Mouse (Mus musculus) neural tube, embryonic 14.5 days (tissue): ENCODE measurements at regions not wholly inside any gene's neighbourhood (a gene's known extent, or its start where the extent isn't known, plus 50 kb on each side); places are given as distances from the start of the nearest gene placed in this dataset.

ENCODE experiments used
- ATAC-seq: fragments of 200-750 bp; cut with Nextera tagmentation; 2 replicates; pipeline ENCODE4 v1.8.0; 2017; ENCODE audit warnings: low read depth, mild to moderate bottlenecking, moderate TSS enrichment, moderate library complexity
- H3K27ac ChIP-seq: fragments of 300-500 bp; sonication (generic); 2 replicates; pipeline ENCODE4 v1.5.1; 2014; ENCODE audit warnings: low read depth, mild to moderate bottlenecking, control low read depth, low read length, moderate library complexity, mixed read lengths
- H3K27me3 ChIP-seq: fragments of 300-500 bp; sonication (generic); 2 replicates; pipeline ENCODE4 v1.6.1; 2014; ENCODE audit warnings: low read length; ENCODE audit not compliant: control insufficient read depth, insufficient read depth
- H3K36me3 ChIP-seq: fragments of 300-500 bp; sonication (generic); 2 replicates; pipeline ENCODE4 v1.6.1; 2014; ENCODE audit warnings: low read length, mixed read lengths; ENCODE audit not compliant: control insufficient read depth, insufficient read depth
- H3K4me1 ChIP-seq: fragments of 300-500 bp; sonication (generic); 2 replicates; pipeline ENCODE4 v1.6.1; 2014; ENCODE audit warnings: low read length; ENCODE audit not compliant: control insufficient read depth, insufficient read depth
- H3K4me2 ChIP-seq: fragments of 300-500 bp; sonication (generic); 2 replicates; pipeline ENCODE4 v1.6.1; 2014; ENCODE audit warnings: mild to moderate bottlenecking, low read depth, low read length, control low read depth
- H3K4me3 ChIP-seq: fragments of 300-500 bp; sonication (generic); 2 replicates; pipeline ENCODE4 v1.5.1; 2014; ENCODE audit warnings: low read depth, low read length, control low read depth, mixed read lengths
- H3K9ac ChIP-seq: fragments of 300-500 bp; sonication (generic); replicated peaks from 2 replicates; pipeline ENCODE4 v1.6.1; 2014; ENCODE audit warnings: low read depth, mild to moderate bottlenecking, control low read depth, low read length, mixed read lengths
- H3K9me3 ChIP-seq: fragments of 300-500 bp; sonication (generic); 2 replicates; pipeline ENCODE4 v1.6.1; 2016; ENCODE audit warnings: low read length; ENCODE audit not compliant: control insufficient read depth
- WGBS: fragments of 180-500 bp; shearing (Covaris S2); extraction: QIAGEN DNeasy Blood & Tissue Kit; methylation state at CpG from one replicate; pipeline ENCODE4 v1.1.7; 2014; 5-methylcytosine and 5-hydroxymethylcytosine counted together

- H3K27me3 ChIP-seq = no peaks in the 10 kb centered on the region
- no peaks in the 10 kb centered on the region for H3K4me1 ChIP-seq
- no peak overlapping the region for H3K4me3 ChIP-seq
- WGBS = 92% methylated on average over 3 of the region's 3 CpGs
- H3K9ac ChIP-seq = no peak overlapping the region
- H3K27ac ChIP-seq = no peak overlapping the region
- no peak for ATAC-seq
- no peaks in the 10 kb centered on the region for H3K9me3 ChIP-seq
- no peaks in the 10 kb centered on the region for H3K36me3 ChIP-seq
- no peak overlapping the region for H3K4me2 ChIP-seq
These were observed 119.8 kb downstream of the H2al2a start for GRCm38 (mm10) chr2:17876942-17877341.

- Histone ChIP-seq H3K27me3 (no peaks in the 10 kb centered on the region), H3K4me3 (no peak overlapping the region), H3K4me1 (no peaks in the 10 kb centered on the region), H3K9ac (no peak overlapping the region), H3K27ac (no peak overlapping the region), H3K9me3 (no peaks in the 10 kb centered on the region), H3K36me3 (no peaks in the 10 kb centered on the region), H3K4me2 (no peak overlapping the region)
- ATAC-seq = no peak
- 89% methylated on average over 9 of the region's 9 CpGs for WGBS
These were observed 120.6 kb downstream of the H2al2a start for GRCm38 (mm10) chr2:17876155-17876554.

GRCm38 (mm10) chr2:17870562-17870961 lies 126.2 kb downstream of the H2al2a start:
- Histone ChIP-seq H3K4me3 (no peak overlapping the region), H3K36me3 (no peaks in the 10 kb centered on the region), H3K9ac (no peak overlapping the region), H3K4me1 (0 out of 2 replicates have a peak, but pooled peaks cover 5% of the 10 kb centered on the region), H3K9me3 (no peaks in the 10 kb centered on the region), H3K27me3 (no peaks in the 10 kb centered on the region), H3K27ac (no peak overlapping the region), H3K4me2 (no peak overlapping the region)
- WGBS = 60% methylated on average over 2 of the region's 2 CpGs
- ATAC-seq = no peak

DNA sequence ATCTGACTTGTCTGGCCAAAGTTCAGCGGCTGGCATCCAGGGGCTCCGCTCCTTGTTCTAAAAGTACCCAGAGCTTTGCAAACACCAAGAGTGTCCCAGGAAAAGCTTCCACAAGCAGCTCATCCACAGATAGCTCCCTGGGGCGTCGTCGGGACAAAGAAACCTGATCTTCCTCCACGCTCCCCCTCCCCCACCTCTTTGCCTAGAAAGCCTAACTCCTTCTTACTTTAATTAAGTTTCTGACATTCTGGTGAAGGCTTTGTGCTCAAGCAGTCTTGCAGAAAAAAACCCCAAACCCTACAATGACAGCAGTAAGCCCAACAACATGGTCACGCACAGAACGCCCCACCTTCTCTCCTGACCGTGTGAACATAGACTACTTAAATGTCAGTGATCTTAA lies 128.6 kb downstream of the H2al2a start:
- H3K4me3 ChIP-seq = no peak overlapping the region
- no peak overlapping the region for H3K9ac ChIP-seq
- H3K4me1 ChIP-seq = 0 out of 2 replicates have a peak, but pooled peaks cover 5% of the 10 kb centered on the region
- no peak overlapping the region for H3K27ac ChIP-seq
- no peaks in the 10 kb centered on the region for H3K9me3 ChIP-seq
- no peak; the same call in 1 of the 2 replicates for ATAC-seq
- 23% methylated on average over 9 of the region's 9 CpGs for WGBS
- no peaks in the 10 kb centered on the region for H3K36me3 ChIP-seq
- H3K4me2 ChIP-seq = no peak overlapping the region
- H3K27me3 ChIP-seq = no peaks in the 10 kb centered on the region

GRCm38 (mm10) chr2:17867341-17867740 lies 129.4 kb downstream of the H2al2a start:
- H3K4me2 ChIP-seq = no peak overlapping the region
- WGBS = 70% methylated on average over 3 of the region's 3 CpGs

DNA sequence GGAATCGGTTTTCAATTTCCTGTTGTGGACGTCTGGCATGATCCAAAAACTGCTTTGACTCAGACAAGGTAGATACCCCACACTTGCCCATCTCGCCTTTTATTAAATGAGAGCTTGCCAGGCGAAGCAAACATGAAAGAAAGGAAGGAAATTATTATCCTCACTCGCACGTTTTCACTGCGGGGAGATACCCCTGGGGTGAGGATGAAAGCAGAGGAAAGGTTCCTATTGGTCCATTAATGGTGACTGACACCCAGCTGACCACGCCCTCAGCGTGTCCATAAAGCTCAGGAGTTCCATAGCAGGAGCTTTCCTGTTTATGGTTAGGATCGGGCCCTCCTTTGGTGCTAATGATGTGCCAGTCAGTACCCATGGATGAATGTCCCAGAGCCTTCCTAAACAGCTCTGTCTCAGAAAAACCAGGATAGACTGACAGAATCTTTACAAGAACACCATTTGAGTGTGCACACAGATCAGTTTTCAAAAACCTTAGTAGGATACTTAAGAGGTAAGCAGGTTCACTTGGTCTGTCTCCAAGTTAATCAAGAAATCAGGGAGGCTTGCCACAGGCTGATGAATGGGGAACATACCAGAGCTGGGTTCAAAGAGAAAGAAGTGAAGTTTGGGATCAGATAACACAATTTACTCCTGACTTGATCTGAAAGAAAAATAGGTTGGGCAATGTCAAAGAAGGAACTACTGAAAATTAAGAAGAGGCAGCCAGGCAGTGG lies 130.7 kb upstream of the Nebl start:
- H3K36me3 ChIP-seq = no peaks in the 10 kb centered on the region
- peak; percentile 74; the same call in 1 of the 2 replicates for ATAC-seq
- H3K4me1 ChIP-seq = no peaks in the 10 kb centered on the region
- H3K9ac ChIP-seq = no peak overlapping the region
- H3K9me3 ChIP-seq = no peaks in the 10 kb centered on the region
- peak overlapping the region; percentile 29; the same call in 1 of the 2 replicates for H3K4me2 ChIP-seq
- no peak overlapping the region for H3K27ac ChIP-seq
- H3K27me3 ChIP-seq = no peaks in the 10 kb centered on the region
- WGBS = 7% methylated on average over 10 of the region's 10 CpGs
- peak overlapping the region; percentile 4; the same call in 1 of the 2 replicates for H3K4me3 ChIP-seq

More at GRCm38 (mm10) chr2:17867341-17867740, 129.4 kb downstream of the H2al2a start:
- Histone ChIP-seq H3K27me3 (no peaks in the 10 kb centered on the region), H3K4me3 (no peak overlapping the region), H3K4me1 (0 out of 2 replicates have a peak, but pooled peaks cover 5% of the 10 kb centered on the region), H3K27ac (no peak overlapping the region), H3K36me3 (no peaks in the 10 kb centered on the region), H3K9ac (no peak overlapping the region), H3K9me3 (no peaks in the 10 kb centered on the region)
- ATAC-seq = no peak

DNA sequence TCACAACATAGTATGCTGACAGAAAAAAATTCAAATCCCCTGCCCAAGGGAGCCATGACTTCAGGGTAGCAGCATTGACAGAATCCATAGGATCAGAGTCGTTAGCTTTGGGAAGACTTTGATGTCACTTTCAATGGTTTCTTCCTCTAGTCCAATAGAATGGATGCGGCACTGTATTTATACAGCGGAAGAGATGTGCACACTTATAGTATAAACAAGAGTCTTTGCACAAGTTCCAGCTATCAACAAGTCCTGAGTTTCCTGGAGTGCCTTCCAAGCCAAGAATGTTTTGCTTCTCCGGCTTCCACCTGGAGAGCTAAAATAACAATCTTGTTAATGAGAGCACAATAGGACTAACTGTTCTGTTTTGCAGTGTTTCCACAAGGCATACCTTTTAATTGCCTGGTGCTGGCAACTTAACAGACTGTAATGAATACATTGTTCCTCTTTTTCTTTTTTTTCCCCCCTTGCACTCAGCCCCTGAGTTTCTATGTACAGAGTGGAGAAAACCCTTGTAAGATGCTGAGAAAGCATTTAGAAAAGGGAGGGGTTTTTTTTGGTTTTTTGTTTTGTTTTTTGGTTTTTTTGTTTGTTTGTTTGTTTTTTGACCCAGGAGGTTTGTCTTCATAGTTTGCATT lies 129.8 kb upstream of the Nebl start:
- H3K4me3 ChIP-seq = peak overlapping the region; percentile 4; the same call in 1 of the 2 replicates
- H3K9me3 ChIP-seq = no peaks in the 10 kb centered on the region
- H3K27me3 ChIP-seq = no peaks in the 10 kb centered on the region
- no peak overlapping the region for H3K9ac ChIP-seq
- H3K4me2 ChIP-seq = peak overlapping the region; percentile 29; the same call in 1 of the 2 replicates
- no peaks in the 10 kb centered on the region for H3K4me1 ChIP-seq
- no peaks in the 10 kb centered on the region for H3K36me3 ChIP-seq
- no peak overlapping the region for H3K27ac ChIP-seq
- 63% methylated on average over 4 of the region's 4 CpGs for WGBS
- ATAC-seq = no peak

GRCm38 (mm10) chr2:17859234-17859633 lies 128.0 kb upstream of the Nebl start:
- 78% methylated on average over 8 of the region's 8 CpGs for WGBS
- no peak overlapping the region for H3K27ac ChIP-seq
- H3K4me2 ChIP-seq = no peak overlapping the region
- H3K4me1 ChIP-seq = no peaks in the 10 kb centered on the region
- no peaks in the 10 kb centered on the region for H3K36me3 ChIP-seq
- no peak overlapping the region for H3K4me3 ChIP-seq
- peak; percentile 53; the same call in 1 of the 2 replicates for ATAC-seq
- no peak overlapping the region for H3K9ac ChIP-seq
- H3K9me3 ChIP-seq = no peaks in the 10 kb centered on the region
- H3K27me3 ChIP-seq = no peaks in the 10 kb centered on the region

- no peak for ATAC-seq
- Histone ChIP-seq H3K4me2 (no peak overlapping the region), H3K9ac (no peak overlapping the region), H3K9me3 (no peaks in the 10 kb centered on the region), H3K4me1 (no peaks in the 10 kb centered on the region), H3K27ac (no peak overlapping the region), H3K27me3 (no peaks in the 10 kb centered on the region), H3K4me3 (no peak overlapping the region), H3K36me3 (no peaks in the 10 kb centered on the region)
- 47% methylated on average over 8 of the region's 8 CpGs for WGBS
These were observed 127.1 kb upstream of the Nebl start for GRCm38 (mm10) chr2:17858326-17858725.
